Mouse (Mus musculus) ES-E14 (cell line): Measurements from ENCODE around the gene Rad50.

ENCODE experiments used
- CHD2 ChIP-seq: IDR thresholded peaks from 2 replicates; pipeline ENCODE4 v1.6.1; 2014; ENCODE audit warnings: mild to moderate bottlenecking, low read depth, low read length, inconsistent platforms
- ZC3H11A ChIP-seq: IDR thresholded peaks from 2 replicates; pipeline ENCODE4 v1.6.1; 2012; ENCODE audit warnings: low read depth, mild to moderate bottlenecking, inconsistent platforms, low read length, borderline replicate concordance

- no peak for TF ChIP-seq ZC3H11A
- no peak for TF ChIP-seq CHD2
Measured at GRCm38 (mm10) chr11:53706236-53706933, 734 bp downstream of the Rad50 start.
